Mouse (Mus musculus): ENCODE measurements at regions not wholly inside any gene's neighbourhood (a gene's known extent, or its start where the extent isn't known, plus 50 kb on each side); places are given as distances from the start of the nearest gene placed in this dataset.
A peak's percentile ranks its signal among the peaks of the same experiment; 100 is the strongest.

DNA sequence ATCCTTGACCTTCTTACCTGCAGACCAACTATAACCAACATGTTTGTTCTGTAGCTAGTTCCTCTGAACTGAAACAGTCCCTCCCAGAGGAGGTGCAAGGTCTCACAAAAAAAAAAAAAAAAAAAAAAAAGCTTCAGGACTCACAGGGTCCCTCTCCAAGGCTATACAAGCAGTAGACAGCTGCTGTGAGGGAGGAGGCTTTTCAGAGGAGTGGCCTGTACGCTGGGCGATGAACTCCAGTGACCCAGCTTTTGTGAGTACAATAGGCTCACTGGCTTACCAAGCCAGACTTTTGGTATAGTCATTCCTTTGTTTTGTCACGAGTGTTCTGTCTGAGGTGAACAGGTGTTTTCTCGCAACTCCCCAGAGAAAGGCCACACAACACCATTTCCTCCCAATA, 85.8 kb upstream of the Ywhaq start:
- H3K4me3 ChIP-seq (ENCODE audit: low read depth, low read length), result no peak overlapping the region
- H3K27ac ChIP-seq (ENCODE audit: low read depth), result no peak overlapping the region
- 70% methylated on average over 4 of the region's 4 CpGs for WGBS
- ATAC-seq (ENCODE audit: insufficient read depth) (no peak), DNase-seq (no peak)
- no peaks in the 10 kb centered on the region for H3K36me3 ChIP-seq (ENCODE audit: insufficient read depth)
- H3K4me2 ChIP-seq, result no peak overlapping the region
- no peak for TF ChIP-seq CTCF (IDR thresholded peaks at IDR 0.05; ENCODE audit: low read depth)
- no peaks in the 10 kb centered on the region for H3K4me1 ChIP-seq (ENCODE audit: insufficient read depth)
- H3K9ac ChIP-seq, result no peak overlapping the region
- no peaks in the 10 kb centered on the region for H3K9me3 ChIP-seq (ENCODE audit: low read depth, low read length)
- no peaks in the 10 kb centered on the region for H3K27me3 ChIP-seq (ENCODE audit: insufficient read depth, low read length)

DNA sequence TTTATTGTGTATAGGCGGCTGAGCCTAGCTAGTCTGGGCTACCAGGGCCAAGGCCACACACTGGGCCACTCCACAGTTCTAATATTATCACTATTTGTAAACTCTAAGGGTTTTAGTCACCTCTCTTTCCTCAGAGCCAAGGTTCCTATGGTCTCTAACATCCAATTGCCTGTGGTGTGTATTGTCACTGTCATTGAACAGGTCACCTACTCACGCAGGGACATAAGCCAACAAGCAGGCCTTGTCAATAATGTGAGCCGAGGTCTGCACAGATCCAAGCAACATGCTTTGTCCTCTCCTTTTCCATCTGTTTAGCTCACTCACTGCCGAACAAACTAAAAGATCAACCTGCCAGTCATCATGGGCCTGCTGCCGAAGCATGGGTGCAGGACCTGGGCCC, 79.5 kb upstream of the Ywhaq start:
- TF ChIP-seq CTCF (IDR thresholded peaks at IDR 0.05; ENCODE audit: low read depth), result no peak
- WGBS, result 75% methylated on average over 5 of the region's 5 CpGs
- no peaks in the 10 kb centered on the region for H3K9me3 ChIP-seq (ENCODE audit: low read depth, low read length)
- no peaks in the 10 kb centered on the region for H3K36me3 ChIP-seq (ENCODE audit: insufficient read depth)
- no peak overlapping the region for H3K4me2 ChIP-seq
- no peak overlapping the region for H3K4me3 ChIP-seq (ENCODE audit: low read depth, low read length)
- no peaks in the 10 kb centered on the region for H3K27me3 ChIP-seq (ENCODE audit: insufficient read depth, low read length)
- no peak overlapping the region for H3K9ac ChIP-seq
- H3K27ac ChIP-seq (ENCODE audit: low read depth), result no peak overlapping the region
- DNase-seq (no peak), ATAC-seq (ENCODE audit: insufficient read depth) (no peak)
- H3K4me1 ChIP-seq (ENCODE audit: insufficient read depth), result no peaks in the 10 kb centered on the region

DNA sequence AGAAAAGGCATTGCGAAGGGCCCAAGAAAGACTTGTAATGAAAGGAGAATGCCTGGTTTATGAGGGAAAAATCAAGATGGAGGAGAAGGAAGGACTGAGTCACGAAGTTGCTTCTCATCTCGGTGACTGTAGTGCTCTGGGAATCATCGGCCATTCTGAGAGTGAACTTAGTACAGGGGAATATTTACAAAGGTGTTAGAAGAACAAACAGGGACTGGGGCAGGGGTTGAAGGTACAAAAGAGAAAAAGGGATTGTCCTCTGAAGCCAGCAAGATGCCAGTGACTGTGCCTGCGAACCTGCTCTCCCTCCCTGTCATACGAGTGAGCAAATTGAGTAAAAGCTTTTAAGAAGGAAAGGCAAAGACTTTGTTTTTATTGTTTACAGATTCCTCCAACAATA, 78.1 kb upstream of the Ywhaq start:
- DNase-seq (no peak), ATAC-seq (ENCODE audit: insufficient read depth) (no peak)
- TF ChIP-seq CTCF (IDR thresholded peaks at IDR 0.05; ENCODE audit: low read depth), result no peak
- Histone ChIP-seq H3K9me3 (ENCODE audit: low read depth, low read length) (no peaks in the 10 kb centered on the region), H3K4me3 (ENCODE audit: low read depth, low read length) (no peak overlapping the region), H3K27me3 (ENCODE audit: insufficient read depth, low read length) (no peaks in the 10 kb centered on the region), H3K27ac (ENCODE audit: low read depth) (no peak overlapping the region), H3K9ac (no peak overlapping the region), H3K4me2 (no peak overlapping the region), H3K36me3 (ENCODE audit: insufficient read depth) (no peaks in the 10 kb centered on the region), H3K4me1 (ENCODE audit: insufficient read depth) (no peaks in the 10 kb centered on the region)
- WGBS, result 76% methylated on average over 6 of the region's 6 CpGs

DNA sequence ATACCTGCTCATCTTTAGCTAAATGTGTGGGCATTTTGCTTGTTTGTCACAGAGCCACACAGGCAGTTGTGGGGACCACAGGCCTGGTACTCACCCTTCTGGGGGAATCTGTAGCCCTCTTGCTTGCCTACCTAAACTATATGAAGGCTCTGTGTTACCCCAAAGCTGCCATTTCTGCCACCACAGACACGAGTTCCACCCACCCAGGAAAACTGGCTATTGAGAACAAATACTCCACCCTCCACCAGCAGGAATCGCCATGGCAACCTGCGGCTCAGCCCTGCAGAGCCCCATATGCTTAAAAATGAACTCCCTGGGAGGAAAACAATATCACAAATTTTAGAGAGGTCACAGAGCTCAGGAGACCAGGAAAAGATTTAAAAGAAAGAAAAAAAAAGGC, 76.0 kb upstream of the Ywhaq start:
- DNase-seq (no peak), ATAC-seq (ENCODE audit: insufficient read depth) (no peak)
- no peak overlapping the region for H3K4me3 ChIP-seq (ENCODE audit: low read depth, low read length)
- no peak for TF ChIP-seq CTCF (IDR thresholded peaks at IDR 0.05; ENCODE audit: low read depth)
- no peaks in the 10 kb centered on the region for H3K9me3 ChIP-seq (ENCODE audit: low read depth, low read length)
- H3K27me3 ChIP-seq (ENCODE audit: insufficient read depth, low read length), result no peaks in the 10 kb centered on the region
- no peak overlapping the region for H3K9ac ChIP-seq
- no peak overlapping the region for H3K4me2 ChIP-seq
- H3K4me1 ChIP-seq (ENCODE audit: insufficient read depth), result no peaks in the 10 kb centered on the region
- no peaks in the 10 kb centered on the region for H3K36me3 ChIP-seq (ENCODE audit: insufficient read depth)
- H3K27ac ChIP-seq (ENCODE audit: low read depth), result no peak overlapping the region
- 41% methylated on average over 3 of the region's 3 CpGs for WGBS

DNA sequence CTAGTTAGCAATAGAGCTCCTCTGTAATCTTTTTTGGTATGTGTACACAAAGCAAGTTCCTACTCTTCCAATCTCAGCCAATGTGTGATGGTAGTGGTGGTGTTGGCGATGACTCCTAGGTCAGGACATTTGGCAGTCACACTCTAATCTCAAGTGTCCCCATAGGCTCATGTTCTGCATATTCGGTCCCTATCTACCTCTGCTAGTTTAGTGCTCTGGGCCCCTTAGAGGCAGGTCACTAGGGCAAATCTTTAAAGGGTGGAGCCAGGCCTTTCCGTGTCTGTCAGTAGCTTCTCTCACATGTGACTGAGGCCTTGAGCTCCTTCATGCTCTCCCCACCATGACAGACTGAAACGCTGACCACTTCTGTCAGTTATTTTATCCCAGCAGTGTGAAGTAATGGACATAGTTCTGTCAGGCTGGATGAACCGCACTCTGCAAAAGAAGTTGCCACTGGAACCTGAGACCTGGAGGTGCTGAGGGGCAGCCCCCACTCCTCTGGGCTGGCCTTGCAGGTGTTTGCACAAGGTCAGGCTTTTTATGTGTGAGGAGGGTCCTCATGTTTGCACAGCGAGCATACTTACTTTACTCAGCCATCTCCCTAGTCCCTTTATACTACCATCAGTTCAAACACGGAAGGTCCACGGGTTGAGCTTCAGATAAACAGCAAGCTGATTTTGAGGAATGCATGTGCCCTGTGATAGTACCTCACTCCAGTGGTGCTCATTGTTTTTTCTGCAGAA, 75.3 kb upstream of the Ywhaq start:
- no peaks in the 10 kb centered on the region for H3K36me3 ChIP-seq (ENCODE audit: insufficient read depth)
- no peaks in the 10 kb centered on the region for H3K9me3 ChIP-seq (ENCODE audit: low read depth, low read length)
- WGBS, result 49% methylated on average over 8 of the region's 8 CpGs
- DNase-seq, result no peak
- no peak overlapping the region for H3K4me3 ChIP-seq (ENCODE audit: low read depth, low read length)
- H3K9ac ChIP-seq, result no peak overlapping the region
- H3K4me2 ChIP-seq, result no peak overlapping the region
- TF ChIP-seq CTCF (IDR thresholded peaks at IDR 0.05; ENCODE audit: low read depth), result no peak
- no peak overlapping the region for H3K27ac ChIP-seq (ENCODE audit: low read depth)
- no peaks in the 10 kb centered on the region for H3K4me1 ChIP-seq (ENCODE audit: insufficient read depth)
- 0 out of 2 replicates have a peak, but pooled peaks have one; percentile 11 for ATAC-seq (ENCODE audit: insufficient read depth)
- no peaks in the 10 kb centered on the region for H3K27me3 ChIP-seq (ENCODE audit: insufficient read depth, low read length)

DNA sequence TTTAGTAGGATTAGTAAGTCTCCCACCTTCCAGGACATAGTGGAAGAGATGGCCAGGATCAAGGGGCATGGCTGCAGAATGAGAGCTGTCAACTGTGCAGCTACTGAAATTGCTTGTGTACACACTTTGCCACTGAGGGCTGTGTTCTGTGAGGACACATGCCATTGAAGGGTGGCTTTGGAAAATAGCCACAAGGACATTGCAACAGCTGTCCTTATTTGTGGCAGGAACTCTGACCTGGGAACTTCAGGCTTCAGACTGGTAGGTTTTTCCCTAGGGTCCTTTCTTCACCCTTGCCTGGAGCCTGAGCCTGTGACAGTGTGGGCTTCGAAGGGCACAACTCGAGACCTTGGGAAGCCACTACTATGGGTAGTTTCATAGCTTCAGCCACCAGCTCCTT, 64.2 kb upstream of the Ywhaq start:
- ATAC-seq (ENCODE audit: insufficient read depth) (no peak), DNase-seq (no peak)
- no peak for TF ChIP-seq CTCF (IDR thresholded peaks at IDR 0.05; ENCODE audit: low read depth)
- WGBS, result 80% methylated on average over 2 of the region's 2 CpGs
- H3K4me3 ChIP-seq (ENCODE audit: low read depth, low read length), result no peak overlapping the region
- H3K27ac ChIP-seq (ENCODE audit: low read depth), result no peak overlapping the region
- H3K9me3 ChIP-seq (ENCODE audit: low read depth, low read length), result no peaks in the 10 kb centered on the region
- H3K36me3 ChIP-seq (ENCODE audit: insufficient read depth), result no peaks in the 10 kb centered on the region
- H3K27me3 ChIP-seq (ENCODE audit: insufficient read depth, low read length), result no peaks in the 10 kb centered on the region
- no peak overlapping the region for H3K9ac ChIP-seq
- H3K4me1 ChIP-seq (ENCODE audit: insufficient read depth), result no peaks in the 10 kb centered on the region
- H3K4me2 ChIP-seq, result no peak overlapping the region

DNA sequence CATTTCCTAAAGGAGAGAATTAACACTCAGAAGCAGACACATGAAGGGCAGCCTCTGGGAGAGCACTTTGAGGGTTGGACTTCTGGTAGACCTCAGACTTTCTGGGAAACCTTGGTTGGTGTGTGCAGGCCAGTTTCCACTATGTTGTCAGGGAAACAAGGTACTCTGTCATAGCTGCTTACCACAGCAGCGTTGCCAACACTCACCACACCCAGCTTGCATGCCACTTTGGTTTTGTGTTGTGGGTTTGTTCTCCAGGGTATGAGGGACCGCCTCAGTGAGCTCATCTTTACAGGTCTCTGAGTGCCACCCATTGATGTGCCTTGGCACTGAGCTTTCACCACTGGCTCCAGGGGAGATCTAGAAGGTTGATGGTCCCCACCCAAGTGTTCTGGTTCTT, 62.8 kb upstream of the Ywhaq start:
- Histone ChIP-seq H3K4me2 (no peak overlapping the region), H3K9ac (no peak overlapping the region), H3K4me3 (ENCODE audit: low read depth, low read length) (no peak overlapping the region), H3K36me3 (ENCODE audit: insufficient read depth) (no peaks in the 10 kb centered on the region), H3K27ac (ENCODE audit: low read depth) (no peak overlapping the region), H3K4me1 (ENCODE audit: insufficient read depth) (no peaks in the 10 kb centered on the region), H3K27me3 (ENCODE audit: insufficient read depth, low read length) (no peaks in the 10 kb centered on the region), H3K9me3 (ENCODE audit: low read depth, low read length) (no peaks in the 10 kb centered on the region)
- ATAC-seq (ENCODE audit: insufficient read depth) (no peak), DNase-seq (no peak)
- TF ChIP-seq CTCF (IDR thresholded peaks at IDR 0.05; ENCODE audit: low read depth), result no peak
- 75% methylated on average over 2 of the region's 2 CpGs for WGBS

Data from lung, embryonic 14.5 days (tissue).